ENCODE assay signal across 20 mouse cellular contexts in genomic region chr9:77757331-77757730, GRCm38 (mm10). TPM values are rescaled to one million over a fixed set of nuclear protein-coding genes. Genes with fewer than 3 reads are reported as not detected.
DNase-seq lines count a peak whose midpoint lies in the region; ATAC-seq and TF ChIP-seq lines count a peak whose summit lies in the region.
"Had no signal": no experiment of that assay in that cellular context is flagged by ENCODE, and none has a peak within 500 bp of the region (broad histone marks: within the 10 kb centered on the region; RNA-seq: fewer than 3 reads in every experiment).

No protein-coding gene starts in this region.

- ATAC-seq in heart, embryonic 13.5 days (ENCODE audit: extremely low read depth, insufficient number of reproducible peaks, low FRiP score, low TSS enrichment) = no peak
- ATAC-seq in erythroid progenitor cell, adult 5-6 weeks (replicated peaks; ENCODE audit: low FRiP score, poor library complexity, severe bottlenecking) = peak; percentile 76
- ATAC-seq in liver, embryonic 16.5 days (ENCODE audit: low read depth) = peak; percentile 77
- ATAC-seq in midbrain, embryonic 14.5 days (ENCODE audit: low FRiP score, low TSS enrichment) = no peak
- ATAC-seq: activated CD4-positive, CD25-positive, alpha-beta regulatory T cell, adult 4 months; forebrain, embryonic 14.5 days; intestine, postnatal 0 days; Patski had no signal

- no peaks in the 10 kb centered on the region for H3K27me3 ChIP-seq in heart, embryonic 13.5 days (replicated peaks)
- H3K27me3 ChIP-seq in liver, embryonic 16.5 days (ENCODE audit: control insufficient read depth, insufficient read depth, low read depth, low read length) = no peaks in the 10 kb centered on the region
- H3K27me3 ChIP-seq in midbrain, embryonic 14.5 days (ENCODE audit: control insufficient read depth, insufficient read depth, low read length) = no peaks in the 10 kb centered on the region
- H3K27me3 ChIP-seq: hindbrain, embryonic 15.5 days; Patski had no signal

- H3K4me1 ChIP-seq in heart, embryonic 13.5 days = peaks cover 27% of the 10 kb centered on the region
- peaks cover 28% of the 10 kb centered on the region for H3K4me1 ChIP-seq in liver, embryonic 16.5 days (ENCODE audit: control insufficient read depth, low read depth, low read length)
- peaks cover 16% of the 10 kb centered on the region for H3K4me1 ChIP-seq in midbrain, embryonic 14.5 days (ENCODE audit: control insufficient read depth, insufficient read depth, low read length)

- no peak for DNase-seq in heart, adult 18-20 months
- DNase-seq in MEL-GATA-1-ER (ENCODE audit: extremely low read depth, low read depth) = peak; percentile 35
- DNase-seq in midbrain, embryonic 14.5 days = no peak
- DNase-seq in layer of hippocampus, adult 2 months (ENCODE audit: low spot score in 2 of 2) = no peak
- DNase-seq in frontal cortex, adult 2 months (ENCODE audit: extremely low spot score in 1 of 2, low spot score in 1 of 2) = no peak
- DNase-seq: adrenal gland, postnatal 25 days; cerebellum, postnatal 10 days; embryo, embryonic 11 days; right cerebral cortex, postnatal 14 days; thymus, adult 18-20 months had no signal

- WGBS in heart, embryonic 13.5 days = 65% methylated on average over 1 of the region's 1 CpGs
- WGBS in liver, embryonic 16.5 days (ENCODE audit: insufficient replicate concordance) = 29% methylated on average over 1 of the region's 1 CpGs
- 86% methylated on average over 1 of the region's 1 CpGs for WGBS in midbrain, embryonic 14.5 days

- peak overlapping the region; percentile 30; the same call in 1 of the 2 replicates for H3K4me2 ChIP-seq in heart, embryonic 13.5 days
- peak overlapping the region; percentile 50 for H3K4me2 ChIP-seq in liver, embryonic 16.5 days (ENCODE audit: low read depth, low read length)
- H3K4me2 ChIP-seq in midbrain, embryonic 14.5 days (ENCODE audit: low read length) = no peak overlapping the region
- H3K4me2 ChIP-seq: hindbrain, embryonic 15.5 days; midbrain, embryonic 11.5 days had no signal

- no peak for TF ChIP-seq CTCF in layer of hippocampus, adult 2 months (conservative IDR thresholded peaks at IDR 0.05)

- H3K4me3 ChIP-seq in heart, embryonic 13.5 days = peak overlapping the region; percentile 17
- H3K4me3 ChIP-seq in liver, embryonic 16.5 days (ENCODE audit: low read depth, low read length) = peak overlapping the region; percentile 83
- no peak overlapping the region for H3K4me3 ChIP-seq in midbrain, embryonic 14.5 days (replicated peaks; ENCODE audit: low read depth, low read length)
- H3K4me3 ChIP-seq in layer of hippocampus, adult 2 months = no peak overlapping the region
- H3K4me3 ChIP-seq: hindbrain, embryonic 15.5 days; left cerebral cortex, adult 2 months had no signal

- H3K9me3 ChIP-seq in heart, embryonic 13.5 days = no peaks in the 10 kb centered on the region
- no peaks in the 10 kb centered on the region for H3K9me3 ChIP-seq in liver, embryonic 16.5 days (replicated peaks; ENCODE audit: control insufficient read depth, low read length)
- H3K9me3 ChIP-seq in midbrain, embryonic 14.5 days (ENCODE audit: control insufficient read depth, low read length) = no peaks in the 10 kb centered on the region
- H3K9me3 ChIP-seq: hindbrain, embryonic 15.5 days had no signal

- no peak overlapping the region for H3K27ac ChIP-seq in heart, embryonic 13.5 days (replicated peaks)
- peak overlapping the region; percentile 88 for H3K27ac ChIP-seq in liver, embryonic 16.5 days (ENCODE audit: low read length)
- H3K27ac ChIP-seq in midbrain, embryonic 14.5 days (replicated peaks; ENCODE audit: low read depth, low read length) = no peak overlapping the region
- H3K27ac ChIP-seq in layer of hippocampus, adult 2 months = no peak overlapping the region
- H3K27ac ChIP-seq: hindbrain, embryonic 15.5 days; left cerebral cortex, adult 2 months had no signal

- no peaks in the 10 kb centered on the region for H3K36me3 ChIP-seq in heart, embryonic 13.5 days
- peaks cover 3% of the 10 kb centered on the region for H3K36me3 ChIP-seq in liver, embryonic 16.5 days (ENCODE audit: control insufficient read depth, insufficient read depth)
- no peaks in the 10 kb centered on the region for H3K36me3 ChIP-seq in midbrain, embryonic 14.5 days (ENCODE audit: control insufficient read depth, insufficient read depth, low read length)
- H3K36me3 ChIP-seq: hindbrain, embryonic 15.5 days had no signal

- H3K9ac ChIP-seq in heart, embryonic 13.5 days = no peak overlapping the region
- peak overlapping the region; percentile 43; the same call in 1 of the 2 replicates for H3K9ac ChIP-seq in liver, embryonic 16.5 days (ENCODE audit: low read depth, low read length)
- no peak overlapping the region for H3K9ac ChIP-seq in midbrain, embryonic 14.5 days (replicated peaks; ENCODE audit: low read length)
- H3K9ac ChIP-seq: hindbrain, embryonic 15.5 days had no signal

RNA-seq across cellular contexts. Expression of gene Gclc, which starts 3.0 kb away (rescaled TPM):
- 7.6 and 8.3 TPM in 2 replicates for polyA plus RNA-seq in heart, embryonic 13.5 days (2015; fragmentation: Nextera tagmentation; extraction: Ambion mirVana)
- 10 to 100 TPM; 11.6 to 13.5 TPM for total RNA-seq in heart, adult 18-20 months (2021)
- total RNA-seq in erythroid progenitor cell, adult 5-6 weeks (2015; ENCODE audit: low replicate concordance) = 250 and 264 TPM in 2 replicates
- 227 and 234 TPM in 2 replicates for total RNA-seq in erythroid progenitor cell, adult 5-6 weeks (2017; ENCODE audit: low replicate concordance)
- polyA plus RNA-seq in liver, embryonic 16.5 days (2015; fragmentation: Nextera tagmentation; extraction: Ambion mirVana) = 21.9 and 24.6 TPM in 2 replicates
- polyA plus RNA-seq in midbrain, embryonic 14.5 days (2014; fragmentation: Nextera tagmentation; extraction: Ambion mirVana) = 19.6 and 24.5 TPM in 2 replicates
- 10 to 100 TPM; 45.3 to 46.2 TPM for total RNA-seq in layer of hippocampus, adult 2 months (2021)
- 36.7 and 39.4 TPM in 2 replicates for polyA plus RNA-seq in frontal cortex, adult 2 months (2012; rRNA removed)

Comparison
In these comparisons a context has a peak if more than half of its experiments do, and no peak if none do; other contexts are left out.
1. ATAC-seq: peak in erythroid progenitor cell, adult 5-6 weeks (single experiment) and liver, embryonic 16.5 days (single experiment); none in heart, embryonic 13.5 days (single experiment) and midbrain, embryonic 14.5 days (single experiment).
2. H3K4me3 ChIP-seq: peak in heart, embryonic 13.5 days (single experiment) and liver, embryonic 16.5 days (single experiment); none in midbrain, embryonic 14.5 days (single experiment) and layer of hippocampus, adult 2 months (single experiment).